Mouse (Mus musculus) heart, adult 2 months (tissue): Measurements from ENCODE around the gene Mmadhc. TPM values are rescaled to one million over a fixed set of nuclear protein-coding genes. Genes with fewer than 3 reads are reported as not detected.

Experiments
- DNase-seq, 2 experiments: peaks; one replicate each; pipeline ENCODE4 v3.0.0; 2021
- H3K27ac ChIP-seq: fragments of 200-600 bp; 2 replicates; pipeline ENCODE4 v1.8.1; 2022
- H3K27me3 ChIP-seq: fragments of 200-500 bp; 2 replicates; pipeline ENCODE4 v1.6.1; 2012; ENCODE audit warnings: mild to moderate bottlenecking, low read length, inconsistent platforms, mixed read lengths; ENCODE audit not compliant: control insufficient read depth, insufficient read depth
- H3K36me3 ChIP-seq: fragments of 200-500 bp; 2 replicates; pipeline ENCODE4 v1.6.1; 2012; ENCODE audit warnings: low read length, inconsistent platforms; ENCODE audit not compliant: control insufficient read depth, insufficient read depth
- H3K4me1 ChIP-seq: fragments of 200-500 bp; 2 replicates; pipeline ENCODE4 v1.6.1; 2011; ENCODE audit warnings: low read length; ENCODE audit not compliant: control insufficient read depth, insufficient read depth
- H3K4me3 ChIP-seq: fragments of 200-600 bp; 2 replicates; pipeline ENCODE4 v1.8.1; 2022
- H3K79me2 ChIP-seq: fragments of 200-500 bp; replicated peaks from 2 replicates; pipeline ENCODE4 v1.6.1; 2012; ENCODE audit warnings: mild to moderate bottlenecking, inconsistent platforms, low read length, moderate library complexity, mixed read lengths; ENCODE audit not compliant: control insufficient read depth, insufficient read depth
- H3K9ac ChIP-seq: fragments of 200-500 bp; 2 replicates; pipeline ENCODE4 v1.6.1; 2012; ENCODE audit warnings: low read depth, mild to moderate bottlenecking, control low read depth, inconsistent platforms, low read length, mixed read lengths
- CTCF ChIP-seq: fragments of 200-600 bp; IDR thresholded peaks from 2 replicates; pipeline ENCODE4 v1.8.1; 2022; ENCODE audit warnings: antibody characterized with exemption, mild to moderate bottlenecking, moderate library complexity
- EP300 ChIP-seq: fragments of 200-500 bp; IDR thresholded peaks from 2 replicates; pipeline ENCODE4 v1.6.1; 2011; ENCODE audit warnings: low read depth, low read length, control low read depth; ENCODE audit not compliant: insufficient read depth
- POLR2A ChIP-seq: fragments of 200-500 bp; IDR thresholded peaks from 2 replicates; pipeline ENCODE4 v1.6.1; 2011; ENCODE audit warnings: mild to moderate bottlenecking, low read depth, low read length, control low read depth; ENCODE audit not compliant: insufficient read depth
- WGBS: fragments of 180-500 bp; shearing (Covaris S2); methylation state at CpG from one replicate; pipeline ENCODE4 v1.1.7; 2018; 5-methylcytosine and 5-hydroxymethylcytosine counted together
- intact Hi-C: fragments of 180-260 bp; cut with DNase I; formaldehyde crosslinking; loops from one replicate; pipeline ENCODE4 v1.15.1; 2025
- polyA plus RNA-seq: library from polyadenylated mRNA; depleted of rRNA; stranded (reverse); fragments of >200 nt; gene quantifications from 2 replicates; pipeline ENCODE4 v1.2.3, GENCODE M21; 2012
- total RNA-seq, 2 experiments: library from RNA; stranded (reverse); gene quantifications; 2 replicates each; pipeline ENCODE4 v1.2.3; 2021

Gene Mmadhc
- total and polyA plus RNA-seq, 3 experiments: 74.9 to 170 (median 148) TPM

- H3K36me3 ChIP-seq: no peaks in the 10 kb centered on the region; the same call in 1 of the 2 replicates
- DNase-seq: no peak
- no peaks in the 10 kb centered on the region for H3K79me2 ChIP-seq
- H3K27ac ChIP-seq: no peak overlapping the region
- WGBS: 72% methylated on average over 6 of the region's 6 CpGs
- H3K27me3 ChIP-seq: no peaks in the 10 kb centered on the region
- intact Hi-C loops: no loop called here
- no peak overlapping the region for H3K9ac ChIP-seq
- TF ChIP-seq CTCF (no peak), EP300 (no peak), POLR2A (no peak)
- no peak overlapping the region for H3K4me3 ChIP-seq
- H3K4me1 ChIP-seq: no peaks in the 10 kb centered on the region
Measured at GRCm38 (mm10) chr2:50273415-50273814, 23.2 kb downstream of the Mmadhc start.

- DNase-seq: no peak
- intact Hi-C loops: loop anchor here (1.0 kb wide), 1 partner anchor 508 kb away; no protein-coding TSS in a partner anchor
- Histone ChIP-seq H3K4me3 (no peak overlapping the region), H3K79me2 (no peaks in the 10 kb centered on the region), H3K27ac (no peak overlapping the region), H3K36me3 (no peaks in the 10 kb centered on the region), H3K27me3 (no peaks in the 10 kb centered on the region), H3K4me1 (no peaks in the 10 kb centered on the region), H3K9ac (no peak overlapping the region)
- TF ChIP-seq CTCF (peak; percentile 80), EP300 (no peak), POLR2A (no peak)
- 21% methylated on average over 5 of the region's 5 CpGs for WGBS
Measured at GRCm38 (mm10) chr2:50272165-50272564, 24.4 kb downstream of the Mmadhc start.

GRCm38 (mm10) chr2:50268514-50268913 is 28.1 kb downstream of the Mmadhc start:
- 77% methylated on average over 2 of the region's 2 CpGs for WGBS
- no peak overlapping the region for H3K9ac ChIP-seq
- no peaks in the 10 kb centered on the region for H3K79me2 ChIP-seq
- intact Hi-C loops: no loop called here
- H3K27me3 ChIP-seq: no peaks in the 10 kb centered on the region
- TF ChIP-seq POLR2A: no peak
- TF ChIP-seq EP300: no peak
- no peak for TF ChIP-seq CTCF
- no peak overlapping the region for H3K4me3 ChIP-seq
- no peaks in the 10 kb centered on the region for H3K4me1 ChIP-seq
- H3K36me3 ChIP-seq: no peaks in the 10 kb centered on the region
- DNase-seq: no peak
- H3K27ac ChIP-seq: no peak overlapping the region

- Histone ChIP-seq H3K27ac (no peak overlapping the region), H3K4me1 (no peaks in the 10 kb centered on the region), H3K79me2 (no peaks in the 10 kb centered on the region), H3K4me3 (no peak overlapping the region), H3K9ac (no peak overlapping the region), H3K27me3 (no peaks in the 10 kb centered on the region), H3K36me3 (no peaks in the 10 kb centered on the region)
- intact Hi-C loops: no loop called here
- DNase-seq: no peak
- TF ChIP-seq CTCF (no peak), POLR2A (no peak), EP300 (no peak)
Measured at GRCm38 (mm10) chr2:50267046-50267445, 29.6 kb downstream of the Mmadhc start.

- no peaks in the 10 kb centered on the region for H3K4me1 ChIP-seq
- no peak overlapping the region for H3K4me3 ChIP-seq
- 68% methylated on average over 2 of the region's 2 CpGs for WGBS
- H3K9ac ChIP-seq: no peak overlapping the region
- H3K79me2 ChIP-seq: no peaks in the 10 kb centered on the region
- TF ChIP-seq POLR2A (no peak), CTCF (no peak)
- H3K27ac ChIP-seq: no peak overlapping the region
- intact Hi-C loops: no loop called here
- no peaks in the 10 kb centered on the region for H3K36me3 ChIP-seq
- no peaks in the 10 kb centered on the region for H3K27me3 ChIP-seq
- no peak for DNase-seq
Measured at GRCm38 (mm10) chr2:50265215-50265785, 31.3 kb downstream of the Mmadhc start.

GRCm38 (mm10) chr2:50264059-50264458 is 32.5 kb downstream of the Mmadhc start:
- intact Hi-C loops: no loop called here
- WGBS: 68% methylated on average over 6 of the region's 6 CpGs
- DNase-seq: no peak

More at GRCm38 (mm10) chr2:50264059-50264458, 32.5 kb downstream of the Mmadhc start:
- Histone ChIP-seq H3K36me3 (no peaks in the 10 kb centered on the region), H3K27me3 (no peaks in the 10 kb centered on the region), H3K4me3 (no peak overlapping the region), H3K4me1 (no peaks in the 10 kb centered on the region), H3K79me2 (no peaks in the 10 kb centered on the region), H3K9ac (no peak overlapping the region), H3K27ac (no peak overlapping the region)
- TF ChIP-seq CTCF: no peak
- TF ChIP-seq EP300: no peak
- TF ChIP-seq POLR2A: no peak
